Mouse (Mus musculus): ENCODE measurements around the gene Efemp1. TPM values are rescaled to one million over a fixed set of nuclear protein-coding genes. Genes with fewer than 3 reads are reported as not detected.

The Efemp1 gene
- total RNA-seq, 2 experiments from 2014 or later: not detected

DNA sequence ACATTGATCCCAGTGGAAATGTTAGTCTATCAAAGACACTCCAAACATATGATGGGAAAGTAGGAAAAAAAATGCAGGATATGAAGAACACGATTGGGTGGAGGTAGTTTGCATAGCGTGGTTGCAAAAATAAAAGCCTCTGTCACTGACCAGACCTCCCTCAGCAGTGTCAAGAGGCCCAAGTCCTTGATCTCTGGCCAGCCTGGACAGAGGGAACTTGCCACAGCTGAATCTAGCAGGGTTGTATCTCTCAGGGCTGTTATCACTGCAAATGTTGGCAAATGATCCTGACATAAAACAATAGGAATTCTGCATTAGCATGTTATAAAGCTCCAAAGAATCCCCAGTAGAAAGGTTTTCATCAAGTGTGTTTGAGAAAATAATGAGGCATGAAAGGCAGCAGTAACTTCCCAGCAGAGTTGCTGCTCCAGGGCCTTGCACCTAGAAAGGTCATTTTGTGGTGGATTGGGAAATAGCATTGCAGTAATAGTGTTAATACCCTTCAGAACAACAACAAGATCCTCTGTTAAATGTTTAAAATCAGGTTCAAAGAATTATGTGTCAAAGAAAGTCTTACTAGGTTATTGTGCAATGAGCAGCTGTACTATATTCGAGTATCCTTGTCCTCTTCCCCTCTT lies 56.0 kb downstream of the Efemp1 start:
- no peak for ATAC-seq (replicated peaks; ENCODE audit: low FRiP score, low TSS enrichment, poor library complexity, severe bottlenecking)

DNA sequence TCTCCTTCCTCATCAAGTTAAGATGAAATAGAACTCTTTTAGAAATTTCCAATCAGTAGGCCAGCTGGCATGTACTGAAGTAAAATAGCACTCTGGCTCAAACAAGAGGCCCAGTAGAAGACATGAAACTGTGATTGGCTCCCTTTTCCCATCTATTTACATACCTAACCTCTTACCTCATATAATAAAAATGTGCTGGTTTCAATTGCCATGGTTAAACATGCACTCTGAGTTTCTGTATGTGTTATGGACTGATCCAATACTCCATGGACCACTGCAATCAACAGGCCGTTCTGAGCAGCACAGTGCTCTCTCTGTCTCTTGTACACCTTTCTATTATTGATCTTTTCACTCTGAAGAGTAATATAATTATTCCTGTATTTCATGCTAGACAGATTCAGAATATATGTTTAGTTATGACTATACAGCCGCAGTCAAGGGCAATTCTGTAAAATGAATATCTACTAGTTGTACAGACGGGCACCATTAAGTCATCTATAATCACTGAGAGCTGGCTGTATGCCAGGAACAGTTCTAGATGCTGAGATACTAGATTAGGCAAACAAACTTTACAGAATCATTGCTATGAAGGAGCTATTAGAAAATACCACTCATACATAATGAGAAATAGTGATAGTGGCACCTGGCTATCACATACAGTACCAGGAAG lies 59.6 kb downstream of the Efemp1 start:
- no peak for ATAC-seq (replicated peaks; ENCODE audit: low FRiP score, low TSS enrichment, poor library complexity, severe bottlenecking)

DNA sequence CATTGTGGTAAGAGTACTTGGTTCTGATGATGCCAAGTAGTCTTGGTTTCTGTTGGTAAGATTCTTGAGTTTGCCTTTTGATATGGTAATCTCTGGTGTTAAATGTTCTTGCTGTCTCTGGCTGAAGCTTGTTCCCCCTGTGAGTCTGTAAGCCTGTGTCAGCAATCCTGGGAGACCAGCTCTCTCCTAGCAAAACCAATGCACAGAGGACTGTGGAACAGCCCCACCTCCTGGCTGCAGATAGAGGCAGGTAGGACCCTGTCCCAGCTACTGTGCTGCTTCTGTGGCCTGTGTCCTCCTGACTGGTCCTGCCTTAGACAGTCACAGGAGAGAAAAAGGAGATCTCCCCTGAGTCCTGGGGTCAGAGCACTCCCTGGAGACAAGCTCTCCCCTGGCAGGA lies 81.4 kb downstream of the Efemp1 start:
- ATAC-seq (replicated peaks; ENCODE audit: low FRiP score, low TSS enrichment, poor library complexity, severe bottlenecking): no peak

DNA sequence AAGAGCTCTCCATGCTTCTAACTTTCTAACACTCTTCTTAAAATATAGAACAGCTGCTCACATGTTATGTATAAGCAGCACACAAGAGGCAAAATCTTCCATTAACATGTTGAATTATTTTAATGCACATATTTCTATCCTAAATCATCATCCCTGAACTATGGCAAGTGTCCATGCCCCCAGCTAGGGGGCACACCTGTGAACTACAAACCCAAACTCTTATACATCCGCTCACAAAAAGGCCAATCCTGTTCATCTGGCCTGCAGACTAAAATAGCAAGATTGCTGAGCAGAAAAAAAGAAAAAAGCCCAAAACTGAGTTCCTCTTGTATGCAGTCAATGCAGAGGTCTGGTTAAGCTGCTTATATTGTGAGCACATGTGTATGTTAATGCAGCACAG lies 86.6 kb downstream of the Efemp1 start:
- ATAC-seq (replicated peaks; ENCODE audit: low FRiP score, low TSS enrichment, poor library complexity, severe bottlenecking): no peak

DNA sequence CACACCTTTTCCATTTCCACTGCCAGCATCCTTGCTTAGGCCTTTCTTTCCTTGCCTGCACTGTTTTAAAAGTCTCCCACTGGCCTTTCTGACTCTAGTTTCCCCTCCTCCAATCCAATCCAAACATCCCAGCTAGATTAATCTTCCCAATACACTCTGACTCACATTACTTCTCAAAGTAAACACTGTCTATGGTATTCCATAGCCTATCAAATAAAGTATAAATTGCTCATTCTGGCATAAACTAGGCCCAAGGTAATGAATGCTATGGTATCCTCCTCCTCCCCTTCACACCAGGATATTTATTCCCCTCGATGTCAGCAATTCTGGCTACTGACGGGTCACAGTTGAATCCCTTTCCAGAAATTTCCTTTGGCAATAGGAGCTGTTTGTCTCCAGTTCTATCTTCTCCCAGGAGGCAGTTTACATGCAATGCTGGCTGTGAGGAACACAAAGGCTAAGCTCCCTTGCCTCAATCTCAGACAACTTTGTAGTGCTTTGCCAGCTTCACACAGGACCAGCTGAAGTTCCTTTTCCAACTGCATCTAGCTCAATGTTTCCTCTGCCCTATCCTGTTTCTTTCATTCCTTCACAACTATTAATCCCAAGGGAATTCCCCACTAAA lies 98.7 kb downstream of the Efemp1 start:
- ATAC-seq (replicated peaks; ENCODE audit: low FRiP score, low TSS enrichment, poor library complexity, severe bottlenecking): no peak

DNA sequence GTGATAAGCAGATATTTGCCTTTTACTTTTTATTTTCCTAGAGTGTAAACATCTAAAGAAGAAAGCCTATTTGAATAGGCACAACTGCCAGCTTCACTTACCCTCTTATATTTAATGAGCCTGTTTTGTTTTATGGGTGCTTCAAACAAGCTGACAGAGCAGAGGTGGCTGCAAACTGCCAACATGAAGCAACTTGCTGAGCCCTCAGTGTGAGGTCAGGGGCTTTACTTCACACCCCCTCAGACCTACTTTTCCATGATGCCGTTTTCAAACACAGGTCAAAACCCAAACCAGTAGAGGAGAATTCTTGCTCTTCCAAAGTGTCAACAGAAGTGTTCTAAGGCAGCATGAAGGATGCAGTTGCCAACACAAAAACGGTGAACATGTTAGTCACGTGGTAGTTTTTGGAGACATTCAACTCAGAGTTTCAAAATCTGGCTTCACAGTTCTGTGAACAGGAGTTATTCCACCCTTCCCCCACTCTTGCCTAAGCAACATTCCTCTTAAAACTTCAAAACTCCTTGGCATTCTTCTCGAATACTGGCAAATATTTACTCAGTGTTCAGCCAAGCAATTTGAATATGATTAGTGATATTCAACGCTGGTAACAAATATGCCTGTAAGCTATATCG lies 101.8 kb downstream of the Efemp1 start:
- no peak for ATAC-seq (replicated peaks; ENCODE audit: low FRiP score, low TSS enrichment, poor library complexity, severe bottlenecking)

DNA sequence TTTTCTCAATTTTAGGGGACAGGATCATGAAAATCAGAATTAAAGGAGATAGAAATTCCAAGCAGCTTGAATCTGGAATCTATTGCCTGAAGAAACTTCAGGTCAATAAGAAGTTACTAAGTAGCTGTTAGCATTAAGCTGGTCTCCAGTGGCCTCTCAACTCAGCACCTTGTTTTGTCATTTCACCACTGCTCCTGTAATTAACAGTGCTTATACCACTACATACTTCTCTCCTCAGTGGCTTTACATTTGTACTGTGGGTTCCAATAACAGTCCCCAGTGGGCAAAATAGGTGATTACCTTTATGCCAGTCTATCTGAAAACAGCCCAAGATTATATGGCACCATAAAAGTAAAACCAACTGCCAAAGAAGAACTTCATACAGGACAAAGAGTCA lies 102.3 kb downstream of the Efemp1 start:
- ATAC-seq (replicated peaks; ENCODE audit: low FRiP score, low TSS enrichment, poor library complexity, severe bottlenecking): no peak

DNA sequence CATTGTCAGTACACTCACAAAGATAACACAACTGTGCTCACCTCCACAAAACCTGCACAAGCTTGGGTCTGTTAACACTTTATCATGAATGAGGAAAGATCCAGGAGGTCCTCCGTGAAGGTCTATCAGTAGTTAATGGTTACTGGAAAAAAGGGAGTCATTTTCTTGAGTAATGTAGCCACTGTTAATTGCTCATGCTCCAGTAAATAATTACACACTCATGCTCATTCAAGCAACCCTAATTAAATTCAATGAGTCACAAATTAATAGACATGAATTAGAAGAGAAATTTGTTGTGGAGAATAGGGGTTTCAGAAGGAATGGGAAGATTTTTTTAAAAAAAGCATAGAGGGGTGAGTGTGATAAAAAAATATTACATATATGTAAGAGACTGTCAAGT lies 108.4 kb downstream of the Efemp1 start:
- no peak for ATAC-seq (replicated peaks; ENCODE audit: low FRiP score, low TSS enrichment, poor library complexity, severe bottlenecking)
